Mouse (Mus musculus): ENCODE results near the gene Csta1. TPM values are rescaled to one million over a fixed set of nuclear protein-coding genes. Genes with fewer than 3 reads are reported as not detected.

The Csta1 gene
- polyA plus RNA-seq, 1 experiment from 2014 or later: not detected

- DNase-seq (ENCODE audit: low spot score): no peak
- H3K4me3 ChIP-seq (ENCODE audit: low read depth, low read length): no peak overlapping the region
- no peaks in the 10 kb centered on the region for H3K27me3 ChIP-seq (replicated peaks; ENCODE audit: control insufficient read depth, insufficient read depth, low read length)
- H3K4me1 ChIP-seq (ENCODE audit: control insufficient read depth, insufficient read depth, low read length): no peaks in the 10 kb centered on the region
- H3K4me2 ChIP-seq (ENCODE audit: low read length): no peak overlapping the region
- ATAC-seq: no peak
- H3K27ac ChIP-seq (ENCODE audit: low read depth, low read length): no peak overlapping the region
- no peaks in the 10 kb centered on the region for H3K9me3 ChIP-seq (replicated peaks; ENCODE audit: control insufficient read depth, low read length)
- no peak overlapping the region for H3K9ac ChIP-seq (ENCODE audit: low read length)
- H3K36me3 ChIP-seq (ENCODE audit: control insufficient read depth, insufficient read depth, low read length): 0 out of 2 replicates have a peak, but pooled peaks cover 4% of the 10 kb centered on the region
- 96% methylated on average over 3 of the region's 3 CpGs for WGBS
Observed at GRCm38 (mm10) chr16:36079916-36080315, 51.1 kb downstream of the Csta1 start.

- no peak for DNase-seq (ENCODE audit: low spot score)
- ATAC-seq: no peak
- H3K27me3 ChIP-seq (replicated peaks; ENCODE audit: control insufficient read depth, insufficient read depth, low read length): no peaks in the 10 kb centered on the region
- H3K9me3 ChIP-seq (replicated peaks; ENCODE audit: control insufficient read depth, low read length): no peaks in the 10 kb centered on the region
- H3K4me2 ChIP-seq (ENCODE audit: low read length): no peak overlapping the region
- H3K4me1 ChIP-seq (ENCODE audit: control insufficient read depth, insufficient read depth, low read length): peaks cover 10% of the 10 kb centered on the region
- WGBS: 78% methylated on average over 3 of the region's 3 CpGs
- H3K27ac ChIP-seq (ENCODE audit: low read depth, low read length): no peak overlapping the region
- H3K4me3 ChIP-seq (ENCODE audit: low read depth, low read length): no peak overlapping the region
- H3K36me3 ChIP-seq (ENCODE audit: control insufficient read depth, insufficient read depth, low read length): no peaks in the 10 kb centered on the region
- no peak overlapping the region for H3K9ac ChIP-seq (ENCODE audit: low read length)
Observed at GRCm38 (mm10) chr16:36074772-36075171, 56.3 kb downstream of the Csta1 start.

- H3K4me1 ChIP-seq (ENCODE audit: control insufficient read depth, insufficient read depth, low read length): peaks cover 19% of the 10 kb centered on the region
- ATAC-seq: no peak
- WGBS: 30% methylated on average over 8 of the region's 8 CpGs
- peak overlapping the region; percentile 85 for H3K4me2 ChIP-seq (ENCODE audit: low read length)
- 0 out of 2 replicates have a peak overlapping the region, but pooled peaks have one; percentile 99 for H3K27ac ChIP-seq (ENCODE audit: low read depth, low read length)
- DNase-seq (ENCODE audit: low spot score): no peak
- peak overlapping the region; percentile 93 for H3K9ac ChIP-seq (ENCODE audit: low read length)
- no peaks in the 10 kb centered on the region for H3K9me3 ChIP-seq (replicated peaks; ENCODE audit: control insufficient read depth, low read length)
- H3K4me3 ChIP-seq (ENCODE audit: low read depth, low read length): peak overlapping the region; percentile 67
- no peaks in the 10 kb centered on the region for H3K36me3 ChIP-seq (ENCODE audit: control insufficient read depth, insufficient read depth, low read length)
- no peaks in the 10 kb centered on the region for H3K27me3 ChIP-seq (replicated peaks; ENCODE audit: control insufficient read depth, insufficient read depth, low read length)
Observed at GRCm38 (mm10) chr16:36072410-36073011, 58.5 kb downstream of the Csta1 start.

GRCm38 (mm10) chr16:36071450-36072379 is 59.3 kb downstream of the Csta1 start, which contains the start of the genes Fam162a and Ccdc58:
TSS of gene Fam162a (minus strand) at chr16:36071594.
TSS of gene Ccdc58 (plus strand) at chr16:36071685.
- peak; percentile 93 for DNase-seq (ENCODE audit: low spot score)
- under 1% methylated on average over 73 of the region's 81 CpGs for WGBS
- H3K9me3 ChIP-seq (replicated peaks; ENCODE audit: control insufficient read depth, low read length): no peaks in the 10 kb centered on the region
- peak within 1 kb of the TSS; percentile 99 for H3K27ac ChIP-seq (ENCODE audit: low read depth, low read length)
- peaks cover 3% of the 10 kb centered on the region; the same call in 1 of the 2 replicates for H3K36me3 ChIP-seq (ENCODE audit: control insufficient read depth, insufficient read depth, low read length)
- peak within 1 kb of the TSS; percentile 93 for H3K9ac ChIP-seq (ENCODE audit: low read length)
- peaks cover 19% of the 10 kb centered on the region for H3K4me1 ChIP-seq (ENCODE audit: control insufficient read depth, insufficient read depth, low read length)
- peak within 1 kb of the TSS; percentile 67 for H3K4me3 ChIP-seq (ENCODE audit: low read depth, low read length)
- H3K4me2 ChIP-seq (ENCODE audit: low read length): peak within 1 kb of the TSS; percentile 85
- ATAC-seq: peak; percentile 97
- H3K27me3 ChIP-seq (replicated peaks; ENCODE audit: control insufficient read depth, insufficient read depth, low read length): no peaks in the 10 kb centered on the region

- no peaks in the 10 kb centered on the region for H3K27me3 ChIP-seq (replicated peaks; ENCODE audit: control insufficient read depth, insufficient read depth, low read length)
- H3K27ac ChIP-seq (ENCODE audit: low read depth, low read length): peak overlapping the region; percentile 99
- no peak for DNase-seq (ENCODE audit: low spot score)
- peak overlapping the region; percentile 93 for H3K9ac ChIP-seq (ENCODE audit: low read length)
- peaks cover 19% of the 10 kb centered on the region for H3K4me1 ChIP-seq (ENCODE audit: control insufficient read depth, insufficient read depth, low read length)
- H3K36me3 ChIP-seq (ENCODE audit: control insufficient read depth, insufficient read depth, low read length): peaks cover 3% of the 10 kb centered on the region; the same call in 1 of the 2 replicates
- H3K4me3 ChIP-seq (ENCODE audit: low read depth, low read length): peak overlapping the region; percentile 67
- ATAC-seq: no peak
- WGBS: 0% methylated on average over 15 of the region's 16 CpGs
- no peaks in the 10 kb centered on the region for H3K9me3 ChIP-seq (replicated peaks; ENCODE audit: control insufficient read depth, low read length)
- peak overlapping the region; percentile 85 for H3K4me2 ChIP-seq (ENCODE audit: low read length)
Observed at GRCm38 (mm10) chr16:36071071-36071449, 60.0 kb downstream of the Csta1 start.

Other genes with a start within 250 kb of the Csta1 start
- 2.5 and 3.1 TPM in 2 replicates for gene Parp9, start 192.8 kb downstream of the Csta1 start, polyA plus RNA-seq (2014; fragmentation: Nextera tagmentation; extraction: Ambion mirVana)
- 1.9 and 2.3 TPM in 2 replicates for gene Dtx3l, start 192.1 kb downstream of the Csta1 start, polyA plus RNA-seq (2014; fragmentation: Nextera tagmentation; extraction: Ambion mirVana)
- 85.2 and 90.2 TPM in 2 replicates for gene Kpna1, start 152.5 kb downstream of the Csta1 start, polyA plus RNA-seq (2014; fragmentation: Nextera tagmentation; extraction: Ambion mirVana)
- gene Wdr5b, start 90.1 kb downstream of the Csta1 start, polyA plus RNA-seq (2014; fragmentation: Nextera tagmentation; extraction: Ambion mirVana): 17.6 and 17.7 TPM in 2 replicates
- gene Fam162a, start 59.6 kb downstream of the Csta1 start, polyA plus RNA-seq (2014; fragmentation: Nextera tagmentation; extraction: Ambion mirVana): 186 and 211 TPM in 2 replicates
- gene Ccdc58, start 59.6 kb downstream of the Csta1 start, polyA plus RNA-seq (2014; fragmentation: Nextera tagmentation; extraction: Ambion mirVana): 39.0 and 39.2 TPM in 2 replicates
- not detected in 2 replicates for gene Stfa2l1, start 25.6 kb upstream of the Csta1 start, polyA plus RNA-seq (2014; fragmentation: Nextera tagmentation; extraction: Ambion mirVana)
- not detected in 2 replicates for gene Gm5483, start 53.0 kb upstream of the Csta1 start, polyA plus RNA-seq (2014; fragmentation: Nextera tagmentation; extraction: Ambion mirVana)
- not detected in 2 replicates for gene Gm5416, start 79.2 kb upstream of the Csta1 start, polyA plus RNA-seq (2014; fragmentation: Nextera tagmentation; extraction: Ambion mirVana)
- not detected in 2 replicates for gene 2010005H15Rik, start 90.2 kb upstream of the Csta1 start, polyA plus RNA-seq (2014; fragmentation: Nextera tagmentation; extraction: Ambion mirVana)
- 0.61 and 1.0 TPM in 2 replicates for gene Stfa1, start 145.7 kb upstream of the Csta1 start, polyA plus RNA-seq (2014; fragmentation: Nextera tagmentation; extraction: Ambion mirVana)
- gene BC117090, start 203.1 kb upstream of the Csta1 start, polyA plus RNA-seq (2014; fragmentation: Nextera tagmentation; extraction: Ambion mirVana): not detected in 2 replicates
- gene BC100530, start 236.5 kb upstream of the Csta1 start, polyA plus RNA-seq (2014; fragmentation: Nextera tagmentation; extraction: Ambion mirVana): 0.51 and 0.71 TPM in 2 replicates